In the genomic region with DNA sequence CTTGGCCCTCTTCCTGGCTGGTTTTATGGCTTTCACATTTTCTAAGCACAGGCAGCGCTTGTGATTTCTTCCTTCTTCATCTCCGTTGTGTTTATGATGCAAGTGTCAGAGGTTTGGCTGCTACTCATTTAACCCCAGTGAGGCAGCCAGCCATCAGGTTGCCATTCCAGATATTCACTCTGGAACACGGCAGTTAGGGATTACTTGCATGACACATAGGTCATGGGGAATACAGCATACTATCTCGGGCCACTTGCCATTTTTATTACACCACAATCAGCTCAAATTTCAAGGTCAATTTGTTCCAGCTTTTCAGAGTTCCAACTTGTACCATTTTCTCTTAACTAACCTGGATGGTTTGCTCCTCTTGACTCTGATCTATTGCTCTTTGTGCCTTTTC, we compare ENCODE assay signal across 17 mouse cellular contexts.
DNase-seq lines count a peak whose midpoint lies in the region; ATAC-seq and TF ChIP-seq lines count a peak whose summit lies in the region.
"Had no signal": no experiment of that assay in that cellular context is flagged by ENCODE, and none has a peak within 500 bp of the region (broad histone marks: within the 10 kb centered on the region; RNA-seq: fewer than 3 reads in every experiment).

No protein-coding gene starts in this region.

- peak; percentile 6 for DNase-seq in embryo, embryonic 11 days
- no peak for DNase-seq in embryo, embryonic 9.5 days (ENCODE audit: extremely low spot score)
- peak; percentile 6 for DNase-seq in kidney, adult 2 months
- no peak for DNase-seq in kidney, postnatal 14 days
- peak; percentile 67 for DNase-seq in 3T3-L1 (ENCODE audit: low read depth, low spot score)
- DNase-seq in gonadal fat pad, adult 2 months (ENCODE audit: low read depth), result peak; percentile 86
- DNase-seq: cerebellum, adult 11-12 months; heart, adult 2 months; heart, postnatal 14 days; layer of hippocampus, postnatal 36 days; midbrain, embryonic 14.5 days; thymus, postnatal 25 days had no signal

- ATAC-seq in granulocyte monocyte progenitor cell, adult 5-6 weeks (replicated peaks; ENCODE audit: poor library complexity, severe bottlenecking), result no peak
- ATAC-seq: hindbrain, embryonic 16.5 days had no signal

- no peak for TF ChIP-seq POLR2A in kidney, adult 2 months (IDR thresholded peaks at IDR 0.05; ENCODE audit: low read depth, low read length)

- no peak for TF ChIP-seq CTCF in kidney, adult 2 months (conservative IDR thresholded peaks at IDR 0.05; ENCODE audit: insufficient read depth, insufficient read length, low read depth, low read length)

- no peak overlapping the region for H3K27ac ChIP-seq in kidney, adult 2 months (ENCODE audit: insufficient read depth, low read depth, low read length)
- H3K27ac ChIP-seq: heart, adult 2 months; liver, embryonic 14.5 days had no signal

- H3K4me1 ChIP-seq in kidney, adult 2 months (ENCODE audit: control insufficient read depth, insufficient read depth, low read length), result no peaks in the 10 kb centered on the region

- no peaks in the 10 kb centered on the region for H3K36me3 ChIP-seq in kidney, adult 2 months (ENCODE audit: control insufficient read depth, insufficient read depth, low read length)
- H3K36me3 ChIP-seq: G1E had no signal

- H3K4me3 ChIP-seq in kidney, adult 2 months (ENCODE audit: insufficient read depth, low read depth, low read length), result no peak overlapping the region
- H3K4me3 ChIP-seq: erythroblast, embryonic 14.5 days; heart, adult 2 months had no signal

- 27% methylated on average over 4 of the region's 4 CpGs for WGBS in kidney, adult 2 months

- H3K27me3 ChIP-seq in kidney, adult 2 months (replicated peaks; ENCODE audit: control insufficient read depth, insufficient read depth, low read length), result no peaks in the 10 kb centered on the region

Comparison
In these comparisons a context has a peak if more than half of its experiments do, and no peak if none do; other contexts are left out.
1. DNase-seq: peak in embryo, embryonic 11 days (single experiment), kidney, adult 2 months (single experiment), 3T3-L1 (single experiment) and gonadal fat pad, adult 2 months (single experiment); none in embryo, embryonic 9.5 days (single experiment) and kidney, postnatal 14 days (single experiment).